Mouse (Mus musculus): ENCODE results near the gene Myog. TPM values are rescaled to one million over a fixed set of nuclear protein-coding genes. Genes with fewer than 3 reads are reported as not detected.
"Not testable (repeated sequence)": the region's sequence is repeated elsewhere in the genome, so short reads cannot be mapped to it uniquely, and the experiment has no call there.

The Myog gene
- polyA plus RNA-seq, 2 experiments, result 149 to 165 TPM

DNA sequence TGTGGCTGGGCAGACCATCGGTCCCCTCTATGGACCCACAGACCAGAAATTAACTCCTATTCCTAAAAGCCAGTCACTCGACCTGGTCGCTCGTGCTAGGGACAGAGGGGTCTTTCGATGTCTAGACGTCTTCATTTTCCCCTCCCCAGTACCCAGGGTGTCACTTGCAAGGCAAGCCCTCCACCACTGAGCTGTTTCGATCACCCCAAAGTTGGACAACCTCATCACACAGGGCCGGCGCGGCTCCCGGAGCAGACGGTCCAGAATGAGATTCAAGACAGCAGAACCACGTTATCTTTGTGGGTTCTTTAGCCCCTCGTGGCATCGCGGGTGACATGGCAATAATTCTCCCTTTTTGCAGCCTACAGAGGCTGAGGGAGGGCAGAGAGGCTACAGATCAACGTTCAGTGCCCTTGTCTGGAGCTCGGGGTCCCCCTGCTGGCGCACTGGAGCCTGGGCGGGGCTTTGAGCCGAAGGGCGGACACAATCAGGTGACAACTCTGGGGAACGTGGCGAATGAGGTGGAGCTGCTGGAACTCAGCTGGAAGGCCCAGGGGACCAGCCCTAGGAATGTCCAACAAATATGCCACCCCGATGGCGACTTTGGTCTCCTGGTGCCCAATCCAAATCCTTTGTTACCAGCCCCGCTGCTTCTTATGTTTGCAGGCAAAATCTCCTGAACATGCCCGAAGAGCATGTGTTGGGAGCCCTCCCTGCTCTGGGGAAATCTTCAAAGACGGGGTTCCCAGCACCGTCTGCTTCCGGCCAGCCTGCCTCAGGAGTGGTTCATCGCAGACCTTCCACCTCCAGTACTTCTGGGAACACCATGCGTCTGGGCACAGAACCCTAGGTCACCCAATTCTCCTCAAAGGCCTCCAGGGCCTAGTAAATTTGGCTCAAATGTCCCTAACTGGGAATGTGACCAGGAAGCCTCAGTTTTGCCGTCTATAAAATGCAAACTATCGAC, 45.6 kb upstream of the Myog start:
- Histone ChIP-seq H3K9me3 (ENCODE audit: control insufficient read depth, low read length) (no peaks in the 10 kb centered on the region), H3K9ac (ENCODE audit: low read depth, low read length, severe bottlenecking) (peak overlapping the region; percentile 45), H3K4me3 (replicated peaks; ENCODE audit: low read length) (peak overlapping the region; percentile 16; the same call in 1 of the 2 replicates), H3K4me1 (ENCODE audit: control insufficient read depth, insufficient read depth, low read length) (peaks cover 7% of the 10 kb centered on the region), H3K36me3 (ENCODE audit: control insufficient read depth, insufficient read depth, low read length) (no peaks in the 10 kb centered on the region), H3K27me3 (ENCODE audit: control insufficient read depth, insufficient read depth, low read length) (no peaks in the 10 kb centered on the region; the same call in 1 of the 2 replicates), H3K27ac (replicated peaks; ENCODE audit: low read depth, low read length) (no peak overlapping the region), H3K4me2 (replicated peaks; ENCODE audit: low read depth, low read length, severe bottlenecking) (peak overlapping the region; percentile 49)
- DNase-seq (ENCODE audit: low spot score) (peak; percentile 85), ATAC-seq (ENCODE audit: low FRiP score, low read depth) (peak; percentile 80)
- no peak for TF ChIP-seq POLR2A (IDR thresholded peaks at IDR 0.05; ENCODE audit: borderline replicate concordance, extremely low read depth, insufficient read depth, insufficient read length)
- 21% methylated on average over 35 of the region's 35 CpGs for WGBS

DNA sequence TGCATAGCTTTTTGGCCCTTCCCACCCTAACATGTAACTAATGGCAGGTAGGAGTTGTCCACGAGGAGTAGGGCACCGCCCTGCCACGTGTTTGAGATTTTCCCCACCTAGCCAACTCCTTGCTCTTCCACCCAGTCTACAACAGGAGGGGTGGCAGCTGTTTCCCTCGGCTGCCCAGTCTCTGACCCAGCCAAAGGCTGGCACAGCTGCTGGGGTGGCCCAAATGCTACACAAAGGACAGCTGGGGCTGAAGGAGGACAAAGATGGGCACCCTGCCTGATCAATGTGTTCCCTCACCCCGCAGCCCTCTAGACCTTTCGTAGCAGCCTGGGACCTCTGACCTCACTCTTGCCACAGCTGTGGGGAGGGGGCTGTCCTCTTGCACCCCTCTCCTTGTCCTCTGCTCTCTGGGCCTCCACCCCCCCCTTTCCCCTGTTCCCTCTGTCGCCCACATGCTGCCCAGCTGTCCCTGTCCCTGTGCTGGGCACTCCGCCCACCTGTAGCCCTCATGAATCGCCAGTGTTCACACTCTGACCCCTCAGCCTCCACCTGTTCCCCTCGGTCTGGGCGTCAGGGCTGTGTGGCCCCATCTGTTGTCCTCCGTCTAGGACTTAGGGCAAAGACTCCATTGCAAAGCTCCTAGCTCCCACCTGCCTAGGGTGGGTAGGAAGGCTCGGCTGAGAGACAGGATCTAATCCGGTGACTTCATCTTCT, 44.6 kb upstream of the Myog start:
- H3K27me3 ChIP-seq (ENCODE audit: control insufficient read depth, insufficient read depth, low read length), result no peaks in the 10 kb centered on the region; the same call in 1 of the 2 replicates
- peaks cover 7% of the 10 kb centered on the region for H3K4me1 ChIP-seq (ENCODE audit: control insufficient read depth, insufficient read depth, low read length)
- H3K9ac ChIP-seq (ENCODE audit: low read depth, low read length, severe bottlenecking), result no peak overlapping the region
- no peak overlapping the region for H3K27ac ChIP-seq (replicated peaks; ENCODE audit: low read depth, low read length)
- no peaks in the 10 kb centered on the region for H3K9me3 ChIP-seq (ENCODE audit: control insufficient read depth, low read length)
- no peak overlapping the region for H3K4me3 ChIP-seq (replicated peaks; ENCODE audit: low read length)
- no peak overlapping the region for H3K4me2 ChIP-seq (replicated peaks; ENCODE audit: low read depth, low read length, severe bottlenecking)
- H3K36me3 ChIP-seq (ENCODE audit: control insufficient read depth, insufficient read depth, low read length), result no peaks in the 10 kb centered on the region
- no peak for TF ChIP-seq POLR2A (IDR thresholded peaks at IDR 0.05; ENCODE audit: borderline replicate concordance, extremely low read depth, insufficient read depth, insufficient read length)
- 75% methylated on average over 14 of the region's 14 CpGs for WGBS
- ATAC-seq (ENCODE audit: low FRiP score, low read depth) (peak; percentile 73), DNase-seq (ENCODE audit: low spot score) (peak; percentile 52)

DNA sequence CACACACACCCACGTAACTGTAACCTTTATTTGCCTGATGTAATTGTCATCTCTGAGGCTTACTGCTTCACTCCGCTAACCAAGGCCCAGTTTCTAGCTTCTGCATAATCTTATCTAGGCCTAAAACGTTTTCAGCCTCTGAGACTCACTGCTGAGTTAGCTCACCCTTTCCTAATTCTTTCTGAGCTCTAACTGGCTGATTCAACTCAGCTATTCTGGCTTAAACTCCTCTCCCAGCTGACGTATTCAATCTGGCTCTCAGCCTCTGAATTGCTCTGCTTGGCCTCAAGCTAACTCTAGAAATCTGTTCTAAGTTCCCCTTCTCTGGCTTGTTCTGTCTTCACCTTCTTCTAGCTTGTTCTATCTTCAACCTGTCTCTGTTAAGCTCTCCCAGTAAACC, 43.2 kb upstream of the Myog start:
- H3K9me3 ChIP-seq (ENCODE audit: control insufficient read depth, low read length), result no peaks in the 10 kb centered on the region
- no peak overlapping the region for H3K4me2 ChIP-seq (replicated peaks; ENCODE audit: low read depth, low read length, severe bottlenecking)
- ATAC-seq (ENCODE audit: low FRiP score, low read depth) (no peak), DNase-seq (ENCODE audit: low spot score) (peak; percentile 54)
- H3K9ac ChIP-seq (ENCODE audit: low read depth, low read length, severe bottlenecking), result no peak overlapping the region
- H3K4me1 ChIP-seq (ENCODE audit: control insufficient read depth, insufficient read depth, low read length), result peaks cover 7% of the 10 kb centered on the region
- TF ChIP-seq POLR2A (IDR thresholded peaks at IDR 0.05; ENCODE audit: borderline replicate concordance, extremely low read depth, insufficient read depth, insufficient read length), result no peak
- no peak overlapping the region for H3K27ac ChIP-seq (replicated peaks; ENCODE audit: low read depth, low read length)
- no peaks in the 10 kb centered on the region for H3K27me3 ChIP-seq (ENCODE audit: control insufficient read depth, insufficient read depth, low read length)
- no peak overlapping the region for H3K4me3 ChIP-seq (replicated peaks; ENCODE audit: low read length)
- WGBS, result 58% methylated on average over 4 of the region's 4 CpGs
- no peaks in the 10 kb centered on the region for H3K36me3 ChIP-seq (ENCODE audit: control insufficient read depth, insufficient read depth, low read length)

DNA sequence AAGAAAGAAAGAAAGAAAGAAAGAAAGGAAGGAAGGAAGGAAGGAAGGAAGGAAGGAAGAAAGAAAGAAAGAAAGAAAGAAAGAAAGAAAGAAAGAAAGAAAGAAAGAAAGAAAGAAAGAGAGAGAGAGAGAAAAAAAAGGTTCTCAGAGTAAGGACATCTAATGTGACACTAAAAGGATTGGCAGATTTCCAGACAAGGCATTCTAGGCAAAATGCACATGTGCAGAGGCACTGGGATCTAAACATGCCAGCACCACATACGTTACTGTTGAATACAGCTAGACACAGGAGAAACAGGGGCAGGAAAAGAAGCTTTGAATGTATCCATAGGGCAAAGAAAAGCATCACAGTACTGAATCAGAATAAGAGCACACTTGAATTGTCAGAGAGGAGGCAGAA, 40.1 kb upstream of the Myog start:
- not testable (repeated sequence) for H3K4me2 ChIP-seq (replicated peaks; ENCODE audit: low read depth, low read length, severe bottlenecking); H3K4me3 ChIP-seq (replicated peaks; ENCODE audit: low read length); H3K9me3 ChIP-seq (ENCODE audit: control insufficient read depth, low read length); H3K36me3 ChIP-seq (ENCODE audit: control insufficient read depth, insufficient read depth, low read length); H3K27ac ChIP-seq (replicated peaks; ENCODE audit: low read depth, low read length); H3K9ac ChIP-seq (ENCODE audit: low read depth, low read length, severe bottlenecking); H3K4me1 ChIP-seq (ENCODE audit: control insufficient read depth, insufficient read depth, low read length); H3K27me3 ChIP-seq (ENCODE audit: control insufficient read depth, insufficient read depth, low read length); DNase-seq (ENCODE audit: low spot score); ATAC-seq (ENCODE audit: low FRiP score, low read depth)
- 64% methylated on average over 1 of the region's 1 CpGs for whole genome bisulfite sequencing

DNA sequence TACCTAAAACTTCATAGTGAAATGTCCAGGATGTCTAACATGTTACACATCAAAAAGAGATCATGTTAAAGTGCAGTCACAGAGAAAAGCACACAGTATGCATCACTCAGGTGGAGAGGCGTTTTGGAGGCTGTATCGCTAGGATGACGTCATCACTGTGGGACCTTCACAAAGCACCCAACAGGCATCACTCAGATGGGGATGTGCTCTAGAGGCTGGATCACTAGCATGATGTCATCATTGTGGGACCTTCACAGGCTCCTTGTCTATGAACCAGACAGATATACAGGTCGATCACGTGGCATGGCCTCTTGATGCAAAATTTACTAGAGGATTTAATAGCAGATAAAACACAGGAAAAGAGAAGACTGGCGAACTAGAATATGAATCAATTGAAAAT, 25.4 kb upstream of the Myog start:
- WGBS, result 89% methylated on average over 6 of the region's 6 CpGs
- H3K27ac ChIP-seq (replicated peaks; ENCODE audit: low read depth, low read length), result no peak overlapping the region
- no peak overlapping the region for H3K4me3 ChIP-seq (replicated peaks; ENCODE audit: low read length)
- no peaks in the 10 kb centered on the region for H3K36me3 ChIP-seq (ENCODE audit: control insufficient read depth, insufficient read depth, low read length)
- DNase-seq (ENCODE audit: low spot score) (no peak), ATAC-seq (ENCODE audit: low FRiP score, low read depth) (no peak)
- peaks cover 5% of the 10 kb centered on the region; the same call in 1 of the 2 replicates for H3K9me3 ChIP-seq (ENCODE audit: control insufficient read depth, low read length)
- no peak for TF ChIP-seq POLR2A (IDR thresholded peaks at IDR 0.05; ENCODE audit: borderline replicate concordance, extremely low read depth, insufficient read depth, insufficient read length)
- H3K4me1 ChIP-seq (ENCODE audit: control insufficient read depth, insufficient read depth, low read length), result no peaks in the 10 kb centered on the region
- H3K4me2 ChIP-seq (replicated peaks; ENCODE audit: low read depth, low read length, severe bottlenecking), result no peak overlapping the region
- no peaks in the 10 kb centered on the region for H3K27me3 ChIP-seq (ENCODE audit: control insufficient read depth, insufficient read depth, low read length)
- no peak overlapping the region for H3K9ac ChIP-seq (ENCODE audit: low read depth, low read length, severe bottlenecking)

Data from limb, embryonic 14.5 days (tissue).